Mouse (Mus musculus) olfactory bulb, adult 2 months (tissue): ENCODE results near the gene Cacna1a.

Experiments used
- CTCF ChIP-seq: fragments of 200-500 bp; IDR thresholded peaks from 2 replicates; pipeline ENCODE4 v1.5.1; 2012; ENCODE audit warnings: low read depth, mild to moderate bottlenecking, low read length, moderate library complexity; ENCODE audit not compliant: insufficient read depth
- POLR2A ChIP-seq: fragments of 200-500 bp; IDR thresholded peaks from 2 replicates; pipeline ENCODE4 v1.6.1; 2012; ENCODE audit warnings: mild to moderate bottlenecking, low read depth, low read length, moderate library complexity; ENCODE audit not compliant: insufficient read depth

DNA sequence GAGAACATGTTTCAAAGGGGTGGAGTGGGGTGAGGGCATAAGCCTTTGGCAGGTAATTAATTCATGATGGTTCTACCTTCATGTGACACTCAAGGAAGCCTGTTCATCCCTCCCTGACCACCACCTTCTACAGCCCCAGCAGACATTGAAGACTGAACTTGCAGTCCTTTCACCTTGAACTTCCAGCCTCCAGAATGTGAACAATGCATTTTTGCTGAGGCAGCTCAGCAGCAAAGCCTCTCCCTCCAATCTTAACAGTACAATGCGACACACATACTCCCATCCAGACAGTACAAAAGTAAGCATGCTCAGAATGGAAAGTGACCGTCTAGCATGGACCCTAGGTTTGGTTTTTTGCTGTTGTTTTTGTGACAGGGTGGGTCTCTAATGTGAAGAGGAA lies 293.2 kb downstream of the Cacna1a start:
- TF ChIP-seq CTCF: no peak
- TF ChIP-seq POLR2A: no peak
